Mouse (Mus musculus) forebrain, embryonic 14.5 days (tissue): ENCODE data around the gene Nr4a3. TPM values are rescaled to one million over a fixed set of nuclear protein-coding genes. Genes with fewer than 3 reads are reported as not detected.

Source experiments
- ATAC-seq: fragments of 200-750 bp; cut with Nextera tagmentation; 2 replicates; pipeline ENCODE4 v1.8.0; 2017; ENCODE audit warnings: mild to moderate bottlenecking, moderate library complexity
- DNase-seq: peaks from one replicate; pipeline ENCODE4 v3.0.0-alpha.2; 2015; ENCODE audit warnings: low spot score
- H3K27ac ChIP-seq: fragments of 300-500 bp; sonication (generic); 2 replicates; pipeline ENCODE4 v1.5.1; 2014; ENCODE audit warnings: low read depth, mild to moderate bottlenecking, control low read depth, low read length, moderate library complexity
- H3K27me3 ChIP-seq: fragments of 300-500 bp; sonication (generic); replicated peaks from 2 replicates; pipeline ENCODE4 v1.6.1; 2014; ENCODE audit warnings: low read length, control low read depth, mixed read lengths; ENCODE audit not compliant: control insufficient read depth, insufficient read depth
- H3K36me3 ChIP-seq: fragments of 300-500 bp; sonication (generic); 2 replicates; pipeline ENCODE4 v1.6.1; 2014; ENCODE audit warnings: low read length, control low read depth; ENCODE audit not compliant: control insufficient read depth, insufficient read depth
- H3K4me1 ChIP-seq: fragments of 300-500 bp; sonication (generic); 2 replicates; pipeline ENCODE4 v1.6.1; 2014; ENCODE audit warnings: antibody characterized with exemption, low read length, control low read depth; ENCODE audit not compliant: control insufficient read depth, insufficient read depth
- H3K4me2 ChIP-seq: fragments of 300-500 bp; sonication (generic); 2 replicates; pipeline ENCODE4 v1.6.1; 2014; ENCODE audit warnings: mild to moderate bottlenecking, control low read depth, low read length
- H3K4me3 ChIP-seq: fragments of 300-500 bp; sonication (generic); 2 replicates; pipeline ENCODE4 v1.5.1; 2014; ENCODE audit warnings: low read depth, low read length, control low read depth
- H3K9ac ChIP-seq: fragments of 300-500 bp; sonication (generic); 2 replicates; pipeline ENCODE4 v1.6.1; 2014; ENCODE audit warnings: mild to moderate bottlenecking, low read length, control low read depth, moderate library complexity
- H3K9me3 ChIP-seq: fragments of 300-500 bp; sonication (generic); replicated peaks from 2 replicates; pipeline ENCODE4 v1.6.1; 2016; ENCODE audit warnings: low read length, control low read depth, mixed read lengths; ENCODE audit not compliant: control insufficient read depth
- WGBS: fragments of 180-500 bp; shearing (Covaris S2); extraction: QIAGEN DNeasy Blood & Tissue Kit; methylation state at CpG from one replicate; pipeline ENCODE4 v1.1.7; 2014; 5-methylcytosine and 5-hydroxymethylcytosine counted together
- polyA plus RNA-seq: library from polyadenylated mRNA; unstranded; fragments of >200 nt; fragmentation: Nextera tagmentation; extraction: Ambion mirVana; gene quantifications from 2 replicates; pipeline ENCODE4 v1.2.1, GENCODE M21; 2014

Nr4a3 gene
- polyA plus RNA-seq, 1 experiment from 2014 or later, result 3.7 TPM

GRCm38 (mm10) chr4:48038847-48039246, 6.1 kb upstream of the Nr4a3 start:
- H3K27me3 ChIP-seq, result no peaks in the 10 kb centered on the region
- no peak overlapping the region for H3K27ac ChIP-seq
- H3K4me1 ChIP-seq, result peaks cover 3% of the 10 kb centered on the region; the same call in 1 of the 2 replicates
- no peak for ATAC-seq
- WGBS, result 85% methylated on average over 5 of the region's 5 CpGs
- no peak overlapping the region for H3K4me3 ChIP-seq
- H3K9me3 ChIP-seq, result no peaks in the 10 kb centered on the region
- H3K36me3 ChIP-seq, result no peaks in the 10 kb centered on the region
- no peak for DNase-seq
- H3K4me2 ChIP-seq, result no peak overlapping the region
- H3K9ac ChIP-seq, result no peak overlapping the region

- Histone ChIP-seq H3K27me3 (no peaks in the 10 kb centered on the region), H3K4me2 (no peak overlapping the region), H3K4me3 (no peak overlapping the region), H3K9ac (no peak overlapping the region), H3K36me3 (no peaks in the 10 kb centered on the region), H3K9me3 (no peaks in the 10 kb centered on the region), H3K4me1 (peaks cover 7% of the 10 kb centered on the region), H3K27ac (no peak overlapping the region)
- no peak for ATAC-seq
- no peak for DNase-seq
- WGBS, result 80% methylated on average over 7 of the region's 7 CpGs
Observed at GRCm38 (mm10) chr4:48039736-48040135, 5.2 kb upstream of the Nr4a3 start.

GRCm38 (mm10) chr4:48042466-48042785, 2.5 kb upstream of the Nr4a3 start:
- H3K27me3 ChIP-seq, result peaks cover 6% of the 10 kb centered on the region
- peak; percentile 11 for ATAC-seq

GRCm38 (mm10) chr4:48042786-48043701, 1.9 kb upstream of the Nr4a3 start:
- peak; percentile 81 for ATAC-seq
- H3K4me2 ChIP-seq, result peak overlapping the region; percentile 99
- peaks cover 23% of the 10 kb centered on the region for H3K4me1 ChIP-seq
- DNase-seq, result peak; percentile 97
- peaks cover 11% of the 10 kb centered on the region for H3K27me3 ChIP-seq
- peak overlapping the region; percentile 88 for H3K9ac ChIP-seq
- no peaks in the 10 kb centered on the region for H3K9me3 ChIP-seq
- WGBS, result under 1% methylated on average over 85 of the region's 105 CpGs
- no peaks in the 10 kb centered on the region for H3K36me3 ChIP-seq
- H3K4me3 ChIP-seq, result peak overlapping the region; percentile 68
- H3K27ac ChIP-seq, result peak overlapping the region; percentile 98

More at GRCm38 (mm10) chr4:48042466-48042785, 2.5 kb upstream of the Nr4a3 start:
- Histone ChIP-seq H3K4me3 (peak overlapping the region; percentile 68), H3K27ac (peak overlapping the region; percentile 98), H3K4me2 (peak overlapping the region; percentile 99), H3K9ac (peak overlapping the region; percentile 88), H3K9me3 (no peaks in the 10 kb centered on the region), H3K36me3 (no peaks in the 10 kb centered on the region), H3K4me1 (peaks cover 17% of the 10 kb centered on the region)
- under 1% methylated on average over 4 of the region's 4 CpGs for WGBS
- no peak for DNase-seq

- peaks cover 14% of the 10 kb centered on the region for H3K27me3 ChIP-seq
- H3K9me3 ChIP-seq, result no peaks in the 10 kb centered on the region
- H3K4me1 ChIP-seq, result peaks cover 26% of the 10 kb centered on the region
- H3K4me3 ChIP-seq, result peak overlapping the region; percentile 68
- H3K36me3 ChIP-seq, result no peaks in the 10 kb centered on the region
- H3K9ac ChIP-seq, result peak overlapping the region; percentile 72
- peak overlapping the region; percentile 88 for H3K27ac ChIP-seq
- DNase-seq, result no peak
- ATAC-seq, result no peak
- WGBS, result under 1% methylated on average over 11 of the region's 11 CpGs
- peak overlapping the region; percentile 99 for H3K4me2 ChIP-seq
Observed at GRCm38 (mm10) chr4:48044141-48044490, 837 bp upstream of the Nr4a3 start.

- peaks cover 26% of the 10 kb centered on the region for H3K4me1 ChIP-seq
- peak overlapping the region; percentile 68 for H3K4me3 ChIP-seq
- no peaks in the 10 kb centered on the region for H3K36me3 ChIP-seq
- H3K9ac ChIP-seq, result peak overlapping the region; percentile 72
- ATAC-seq (no peak), DNase-seq (peak; percentile 50)
- WGBS, result 1% methylated on average over 41 of the region's 42 CpGs
- H3K9me3 ChIP-seq, result no peaks in the 10 kb centered on the region
- peak overlapping the region; percentile 99 for H3K4me2 ChIP-seq
- peak overlapping the region; percentile 88 for H3K27ac ChIP-seq
- H3K27me3 ChIP-seq, result peaks cover 25% of the 10 kb centered on the region
Observed at GRCm38 (mm10) chr4:48045281-48045720, 348 bp downstream of the Nr4a3 start.

- H3K4me2 ChIP-seq, result peak overlapping the region; percentile 99
- peak overlapping the region; percentile 68 for H3K4me3 ChIP-seq
- peak overlapping the region; percentile 88 for H3K27ac ChIP-seq
- H3K36me3 ChIP-seq, result no peaks in the 10 kb centered on the region
- DNase-seq (peak; percentile 82), ATAC-seq (no peak)
- H3K4me1 ChIP-seq, result peaks cover 26% of the 10 kb centered on the region
- H3K27me3 ChIP-seq, result peaks cover 31% of the 10 kb centered on the region
- no peaks in the 10 kb centered on the region for H3K9me3 ChIP-seq
- H3K9ac ChIP-seq, result peak overlapping the region; percentile 72
- WGBS, result under 1% methylated on average over 39 of the region's 39 CpGs
Observed at GRCm38 (mm10) chr4:48045721-48046460, 938 bp downstream of the Nr4a3 start.

GRCm38 (mm10) chr4:48046461-48046901, 1.5 kb downstream of the Nr4a3 start:
- no peak for ATAC-seq
- 0% methylated on average over 20 of the region's 20 CpGs for WGBS
- Histone ChIP-seq H3K9me3 (no peaks in the 10 kb centered on the region), H3K4me1 (peaks cover 26% of the 10 kb centered on the region), H3K27ac (no peak overlapping the region), H3K4me3 (peak overlapping the region; percentile 68), H3K27me3 (peaks cover 37% of the 10 kb centered on the region), H3K36me3 (no peaks in the 10 kb centered on the region), H3K9ac (peak overlapping the region; percentile 72), H3K4me2 (peak overlapping the region; percentile 99)
- peak; percentile 28 for DNase-seq
